Mouse (Mus musculus) kidney, adult 2 months (tissue): ENCODE data around the gene Iscu.

ENCODE experiments used
- CTCF ChIP-seq: fragments of 200-500 bp; conservative IDR thresholded peaks from 2 replicates; pipeline ENCODE4 v1.5.1; 2011; ENCODE audit warnings: low read depth, mild to moderate bottlenecking, control low read depth, low read length, moderate library complexity, mixed read lengths; ENCODE audit not compliant: insufficient read depth, insufficient read length
- POLR2A ChIP-seq: fragments of 200-500 bp; IDR thresholded peaks from one replicate; pipeline ENCODE4 v1.6.1; 2011; ENCODE audit warnings: low read depth, low read length, control low read depth

GRCm38 (mm10) chr5:113724446-113724845, 48.1 kb upstream of the Iscu start, which contains the start of gene 1700069L16Rik:
- TF ChIP-seq CTCF (peak; percentile 85), POLR2A (no peak)
